ENCODE assay signal across 16 mouse cellular contexts in the genomic region with DNA sequence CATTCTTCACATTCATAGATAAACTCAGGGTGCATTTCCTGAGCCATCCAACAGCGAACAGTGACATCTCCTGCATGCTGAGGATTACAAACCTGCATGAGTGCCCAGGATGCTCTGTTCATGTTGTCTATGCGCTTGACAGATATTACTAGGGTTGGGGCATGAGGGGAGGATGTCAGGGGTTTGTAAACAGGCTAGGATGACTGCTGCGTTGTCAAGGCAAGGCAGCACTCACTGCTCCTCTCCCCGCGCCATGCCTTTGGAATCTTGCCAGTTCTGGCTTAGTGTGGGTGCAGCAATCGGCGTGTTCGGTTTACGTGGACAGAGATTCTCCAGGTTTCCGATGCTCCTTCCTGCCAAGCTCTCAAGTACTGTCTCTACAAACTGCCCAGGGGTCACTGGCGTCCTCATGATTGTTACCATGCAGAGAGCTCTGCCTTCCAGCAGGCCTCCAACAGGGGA. TPM values are rescaled to one million over a fixed set of nuclear protein-coding genes. Genes with fewer than 3 reads are reported as not detected.
A peak's percentile ranks its signal among the peaks of the same experiment; 100 is the strongest.
DNase-seq lines count a peak whose midpoint lies in the region; ATAC-seq and TF ChIP-seq lines count a peak whose summit lies in the region.
"Had no signal": no experiment of that assay in that cellular context is flagged by ENCODE, and none has a peak within 500 bp of the region (broad histone marks: within the 10 kb centered on the region; RNA-seq: fewer than 3 reads in every experiment).

No protein-coding gene starts in this region.

- intact Hi-C loops in heart, adult 2 months (cut with DNase I): no loop called here
- intact Hi-C loops in left cerebral cortex, postnatal 4 days (cut with DNase I): no loop called here
- intact Hi-C loops in gastrocnemius, adult 2 months (cut with DNase I): no loop called here

- no peak for DNase-seq in heart, adult 2 months
- peak; percentile 67 for DNase-seq in brain, adult 2 months (ENCODE audit: low read depth, low spot score)
- peak; percentile 55 for DNase-seq in hindbrain, postnatal 0 days (ENCODE audit: low spot score)
- DNase-seq in left cerebral cortex, postnatal 4 days: peak; percentile 54
- no peak for DNase-seq in gastrocnemius, adult 2 months
- no peak for DNase-seq in adrenal gland, adult 8-10 months
- DNase-seq: cerebellum, adult 9-11 months; kidney, adult 2 months; thymus, postnatal 25 days had no signal

- H3K79me2 ChIP-seq in heart, adult 2 months (replicated peaks; ENCODE audit: control insufficient read depth, insufficient read depth, low read length): no peaks in the 10 kb centered on the region

- no peak for TF ChIP-seq POLR2A in heart, adult 2 months (IDR thresholded peaks at IDR 0.05; ENCODE audit: insufficient read depth, low read depth, low read length)

- no peak for TF ChIP-seq CTCF in heart, adult 2 months (IDR thresholded peaks at IDR 0.05)
- no peak for TF ChIP-seq CTCF in hindbrain, postnatal 0 days (IDR thresholded peaks at IDR 0.05; ENCODE audit: low read depth)
- TF ChIP-seq CTCF in gastrocnemius, adult 2 months (IDR thresholded peaks at IDR 0.05): no peak

- TF ChIP-seq EP300 in heart, adult 2 months (IDR thresholded peaks at IDR 0.05; ENCODE audit: insufficient read depth, low read depth, low read length): no peak

- WGBS in heart, embryonic 13.5 days: 62% methylated on average over 11 of the region's 11 CpGs
- WGBS in heart, adult 2 months: 65% methylated on average over 11 of the region's 11 CpGs
- 51% methylated on average over 11 of the region's 11 CpGs for WGBS in hindbrain, postnatal 0 days

- no peak overlapping the region for H3K27ac ChIP-seq in heart, embryonic 13.5 days (replicated peaks)
- H3K27ac ChIP-seq in heart, adult 2 months: no peak overlapping the region
- H3K27ac ChIP-seq in hindbrain, postnatal 0 days: peak overlapping the region; percentile 76
- no peak overlapping the region for H3K27ac ChIP-seq in gastrocnemius, adult 2 months
- H3K27ac ChIP-seq: embryonic facial prominence, embryonic 15.5 days had no signal

- H3K36me3 ChIP-seq in heart, embryonic 13.5 days: peaks cover 24% of the 10 kb centered on the region
- H3K36me3 ChIP-seq in heart, adult 2 months (ENCODE audit: control insufficient read depth, insufficient read depth, low read length): no peaks in the 10 kb centered on the region
- H3K36me3 ChIP-seq in hindbrain, postnatal 0 days (ENCODE audit: insufficient read depth, low read length): peaks cover 4% of the 10 kb centered on the region; the same call in 1 of the 2 replicates
- H3K36me3 ChIP-seq: embryonic facial prominence, embryonic 15.5 days had no signal

- H3K9ac ChIP-seq in heart, embryonic 13.5 days: peak overlapping the region; percentile 21; the same call in 1 of the 2 replicates
- H3K9ac ChIP-seq in heart, adult 2 months (ENCODE audit: low read depth, low read length): no peak overlapping the region
- 0 out of 2 replicates have a peak overlapping the region, but pooled peaks have one; percentile 9 for H3K9ac ChIP-seq in hindbrain, postnatal 0 days (replicated peaks; ENCODE audit: low read length)
- H3K9ac ChIP-seq: embryonic facial prominence, embryonic 15.5 days had no signal

- no peak for ATAC-seq in heart, embryonic 13.5 days (ENCODE audit: extremely low read depth, insufficient number of reproducible peaks, low FRiP score, low TSS enrichment)
- ATAC-seq in hindbrain, postnatal 0 days: peak; percentile 51

- H3K4me3 ChIP-seq in heart, embryonic 13.5 days: no peak overlapping the region
- H3K4me3 ChIP-seq in heart, adult 2 months: no peak overlapping the region
- H3K4me3 ChIP-seq in hindbrain, postnatal 0 days (ENCODE audit: low read length): no peak overlapping the region
- no peak overlapping the region for H3K4me3 ChIP-seq in gastrocnemius, adult 2 months
- H3K4me3 ChIP-seq: embryonic facial prominence, embryonic 15.5 days had no signal

- H3K9me3 ChIP-seq in heart, embryonic 13.5 days: no peaks in the 10 kb centered on the region
- H3K9me3 ChIP-seq in hindbrain, postnatal 0 days (ENCODE audit: low read length): no peaks in the 10 kb centered on the region
- H3K9me3 ChIP-seq: embryonic facial prominence, embryonic 15.5 days had no signal

- no peak overlapping the region for H3K4me2 ChIP-seq in heart, embryonic 13.5 days
- H3K4me2 ChIP-seq in hindbrain, postnatal 0 days (ENCODE audit: low read depth, low read length): no peak overlapping the region
- H3K4me2 ChIP-seq: embryonic facial prominence, embryonic 15.5 days had no signal

- H3K27me3 ChIP-seq in heart, embryonic 13.5 days (replicated peaks): no peaks in the 10 kb centered on the region
- no peaks in the 10 kb centered on the region for H3K27me3 ChIP-seq in heart, adult 2 months (ENCODE audit: control insufficient read depth, insufficient read depth, low read length)
- H3K27me3 ChIP-seq in hindbrain, postnatal 0 days (ENCODE audit: insufficient read depth, low read length): no peaks in the 10 kb centered on the region
- H3K27me3 ChIP-seq: embryonic facial prominence, embryonic 15.5 days had no signal

- H3K4me1 ChIP-seq in heart, embryonic 13.5 days: peaks cover 51% of the 10 kb centered on the region
- H3K4me1 ChIP-seq in heart, adult 2 months (ENCODE audit: control insufficient read depth, insufficient read depth, low read length): peaks cover 2% of the 10 kb centered on the region; the same call in 1 of the 2 replicates
- H3K4me1 ChIP-seq in hindbrain, postnatal 0 days (ENCODE audit: insufficient read depth, low read length): no peaks in the 10 kb centered on the region
- H3K4me1 ChIP-seq: embryonic facial prominence, embryonic 15.5 days had no signal

RNA-seq across cellular contexts. Expression of a gene that starts 29.9 kb away (rescaled TPM):
- 0.13 and 0.18 TPM in 2 replicates for polyA plus RNA-seq in heart, embryonic 13.5 days (2015; fragmentation: Nextera tagmentation; extraction: Ambion mirVana)
- total RNA-seq in heart, adult 2 months (2021): not detected
- polyA plus RNA-seq in heart, adult 2 months (2012; rRNA removed): 0.43 TPM in 1 of 2 replicates, not detected in the other
- not detected in 2 replicates for total RNA-seq in hindbrain, postnatal 0 days (2014; rRNA removed)
- polyA plus RNA-seq in hindbrain, postnatal 0 days (2015; fragmentation: Nextera tagmentation; extraction: Ambion mirVana): 0.08 TPM in 1 of 2 replicates, not detected in the other
- total RNA-seq in left cerebral cortex, postnatal 4 days (2021): under 1 TPM in 1 of 2 experiments, not detected in 1; 0.78 TPM
- not detected for total RNA-seq in gastrocnemius, adult 2 months (2021)
- 1 to 10 TPM in 2 of 4 experiments, not detected in 2; 1.2 to 1.9 TPM for total RNA-seq in adrenal gland, adult 8-10 months (2022)
- total RNA-seq: gastrocnemius, adult 8-10 months had no signal
- polyA plus RNA-seq: heart, embryonic 16.5 days had no signal

RNA-seq across cellular contexts. Expression of a gene that starts 42.0 kb away (rescaled TPM):
- 0.60 TPM in 1 of 2 replicates, not detected in the other for polyA plus RNA-seq in heart, embryonic 13.5 days (2015; fragmentation: Nextera tagmentation; extraction: Ambion mirVana)
- not detected for total RNA-seq in heart, adult 2 months (2021)
- polyA plus RNA-seq in heart, adult 2 months (2012; rRNA removed): not detected in 2 replicates
- total RNA-seq in hindbrain, postnatal 0 days (2014; rRNA removed): not detected in 2 replicates
- polyA plus RNA-seq in hindbrain, postnatal 0 days (2015; fragmentation: Nextera tagmentation; extraction: Ambion mirVana): 1.4 TPM in 1 of 2 replicates, not detected in the other
- total RNA-seq in left cerebral cortex, postnatal 4 days (2021): not detected
- total RNA-seq in gastrocnemius, adult 2 months (2021): not detected
- total RNA-seq in adrenal gland, adult 8-10 months (2022): not detected
- total RNA-seq: adrenal gland, postnatal 4 days; gastrocnemius, adult 8-10 months; left cerebral cortex, adult 8-10 months had no signal
- polyA plus RNA-seq: heart, embryonic 16.5 days; kidney, adult 2 months; liver, embryonic 16.5 days had no signal

Comparison
In these comparisons a context has a peak if more than half of its experiments do, and no peak if none do; other contexts are left out.
1. DNase-seq: peak in brain, adult 2 months (single experiment), hindbrain, postnatal 0 days (single experiment) and left cerebral cortex, postnatal 4 days (single experiment); none in heart, adult 2 months (0 of 2), gastrocnemius, adult 2 months (single experiment) and adrenal gland, adult 8-10 months (single experiment).